Mouse (Mus musculus): ENCODE measurements at regions not wholly inside any gene's neighbourhood (a gene's known extent, or its start where the extent isn't known, plus 50 kb on each side); places are given as distances from the start of the nearest gene placed in this dataset.

- TF ChIP-seq CTCF (IDR thresholded peaks at IDR 0.05; ENCODE audit: borderline replicate concordance, control insufficient read depth, extremely low read depth, insufficient read depth, low read length, poor library complexity) = no peak
- no peak for TF ChIP-seq POLR2A (IDR thresholded peaks at IDR 0.05; ENCODE audit: control insufficient read depth, extremely low read depth, insufficient read depth, low read length, poor library complexity)
Observed at GRCm38 (mm10) chr1:126980311-126980710, 149.7 kb upstream of the Nckap5 start.

Data from thymus, adult 2 months (tissue).